Mouse (Mus musculus) lung, postnatal 10 days (tissue): Measurements from ENCODE around the gene Rhbdl3.
"Not testable (repeated sequence)": the region's sequence is repeated elsewhere in the genome, so short reads cannot be mapped to it uniquely, and the experiment has no call there.

Source experiments
- DNase-seq: peaks from one replicate; pipeline ENCODE4 v3.0.0; 2021

Gene Rhbdl3

DNA sequence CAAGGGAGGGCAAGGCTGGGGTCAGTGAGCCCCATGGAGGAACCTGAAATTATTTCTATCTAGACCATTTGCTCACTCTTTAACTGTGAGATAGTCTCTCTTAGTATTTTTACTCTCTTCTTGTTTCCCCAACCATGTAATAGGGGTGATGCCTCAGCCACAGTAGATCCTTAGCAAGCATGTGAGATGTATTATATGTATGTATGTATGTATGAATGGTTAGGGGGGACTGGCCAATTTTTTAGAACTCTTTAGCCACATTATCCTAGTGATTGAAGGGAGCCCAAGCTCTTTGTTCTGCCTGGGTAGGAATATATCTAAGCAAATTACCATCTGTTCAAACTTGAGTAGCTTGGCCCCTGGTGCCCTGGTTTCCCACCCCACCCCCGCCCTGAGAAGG lies 12.8 kb downstream of the Rhbdl3 start:
- no peak for DNase-seq

DNA sequence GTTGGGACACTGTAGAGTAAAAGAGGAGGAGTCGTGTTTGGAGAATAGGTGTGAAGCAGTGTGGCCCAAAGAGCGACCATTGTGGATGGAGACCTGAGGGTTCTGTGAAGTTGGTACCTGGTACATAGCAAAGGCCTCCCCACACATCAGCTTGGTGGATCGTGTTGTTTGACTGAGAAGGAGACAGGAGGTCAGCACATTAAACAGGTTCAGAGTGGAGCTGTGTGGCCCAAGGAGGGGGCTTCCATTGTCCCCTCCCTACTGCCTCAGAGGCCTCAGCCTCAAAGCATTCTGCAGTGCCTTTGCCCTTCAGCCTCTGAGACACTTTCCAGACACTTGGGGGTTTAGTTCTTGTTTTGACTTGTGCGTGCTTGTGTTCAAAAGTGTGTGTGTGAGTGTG lies 13.2 kb downstream of the Rhbdl3 start:
- no peak for DNase-seq

DNA sequence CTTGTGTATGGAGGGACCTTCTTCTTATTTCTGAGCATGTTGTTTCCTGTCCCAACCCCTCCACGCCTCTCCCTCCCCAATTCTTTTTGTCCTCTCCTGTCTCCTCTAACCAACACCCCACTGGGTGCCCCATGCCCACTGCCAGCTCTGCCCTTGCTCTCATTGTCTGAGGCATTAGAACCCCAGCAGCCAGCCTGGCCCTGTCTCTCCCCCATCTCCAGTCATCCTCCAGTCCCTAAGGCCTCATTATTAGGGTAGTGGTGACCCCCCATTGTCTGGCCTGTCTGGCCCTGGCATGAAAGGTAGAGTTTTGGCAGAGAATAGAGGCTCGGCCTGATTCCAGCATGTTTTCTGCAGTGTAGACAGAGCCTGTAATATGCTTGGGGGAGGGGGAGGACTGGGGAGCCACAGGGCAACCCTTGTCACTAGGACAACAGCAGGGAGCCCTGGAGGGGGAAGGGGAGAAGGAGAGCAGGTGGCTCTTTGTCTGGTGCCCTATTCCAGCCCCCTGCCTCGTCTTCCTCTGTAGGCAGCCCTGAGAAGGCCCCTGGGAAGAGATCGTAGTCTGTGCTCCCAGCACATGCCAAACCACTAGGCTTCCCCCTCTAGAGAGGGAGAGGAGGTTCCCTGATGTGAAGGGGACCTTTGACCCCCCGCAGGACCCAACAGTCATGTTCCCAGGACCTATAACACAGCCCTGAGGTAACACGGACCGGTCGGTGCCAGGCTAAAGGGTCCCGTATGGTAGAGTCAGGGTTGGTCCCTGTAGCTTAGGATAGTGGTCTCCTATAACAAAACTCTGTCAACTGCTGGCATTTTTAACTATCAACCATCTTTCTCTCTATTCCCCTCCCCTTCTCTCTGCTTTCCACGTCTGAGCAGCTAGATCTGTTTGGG lies 15.3 kb downstream of the Rhbdl3 start:
- no peak for DNase-seq

DNA sequence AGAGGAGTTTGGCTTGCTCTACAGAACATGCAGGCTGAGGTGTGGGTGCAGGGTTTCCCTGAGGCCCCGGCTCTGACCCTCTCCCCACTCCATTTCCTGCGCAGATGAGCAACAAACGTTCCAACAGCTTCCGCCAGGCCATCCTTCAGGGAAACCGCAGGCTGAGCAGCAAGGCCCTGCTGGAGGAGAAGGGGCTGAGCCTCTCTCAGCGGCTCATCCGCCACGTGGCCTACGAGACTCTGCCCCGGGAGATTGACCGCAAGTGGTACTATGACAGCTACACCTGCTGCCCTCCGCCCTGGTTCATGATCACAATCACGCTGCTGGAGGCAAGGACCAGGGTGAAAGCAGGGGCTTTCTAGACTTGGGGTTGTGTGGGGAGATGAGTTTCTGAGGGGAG lies 22.5 kb downstream of the Rhbdl3 start:
- no peak for DNase-seq

DNA sequence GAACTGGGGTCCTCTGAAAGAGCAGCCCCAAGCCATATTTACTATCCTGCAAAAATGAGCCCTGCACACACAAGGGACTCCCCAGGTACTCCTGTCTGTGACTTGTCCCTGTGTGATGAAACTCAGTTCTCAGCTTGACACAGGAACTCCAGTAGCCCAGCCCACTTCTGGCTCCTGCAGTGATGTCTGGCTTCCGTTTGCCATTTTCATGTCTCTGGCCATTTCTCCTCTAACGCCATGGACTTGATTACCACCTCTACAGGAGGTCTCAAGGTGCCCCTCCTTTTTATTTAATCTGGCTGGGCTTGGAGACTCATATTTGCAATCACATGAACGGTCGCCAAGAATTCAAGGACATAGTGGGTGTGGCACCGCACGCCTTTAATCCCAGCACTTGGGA lies 23.9 kb downstream of the Rhbdl3 start:
- DNase-seq: no peak

DNA sequence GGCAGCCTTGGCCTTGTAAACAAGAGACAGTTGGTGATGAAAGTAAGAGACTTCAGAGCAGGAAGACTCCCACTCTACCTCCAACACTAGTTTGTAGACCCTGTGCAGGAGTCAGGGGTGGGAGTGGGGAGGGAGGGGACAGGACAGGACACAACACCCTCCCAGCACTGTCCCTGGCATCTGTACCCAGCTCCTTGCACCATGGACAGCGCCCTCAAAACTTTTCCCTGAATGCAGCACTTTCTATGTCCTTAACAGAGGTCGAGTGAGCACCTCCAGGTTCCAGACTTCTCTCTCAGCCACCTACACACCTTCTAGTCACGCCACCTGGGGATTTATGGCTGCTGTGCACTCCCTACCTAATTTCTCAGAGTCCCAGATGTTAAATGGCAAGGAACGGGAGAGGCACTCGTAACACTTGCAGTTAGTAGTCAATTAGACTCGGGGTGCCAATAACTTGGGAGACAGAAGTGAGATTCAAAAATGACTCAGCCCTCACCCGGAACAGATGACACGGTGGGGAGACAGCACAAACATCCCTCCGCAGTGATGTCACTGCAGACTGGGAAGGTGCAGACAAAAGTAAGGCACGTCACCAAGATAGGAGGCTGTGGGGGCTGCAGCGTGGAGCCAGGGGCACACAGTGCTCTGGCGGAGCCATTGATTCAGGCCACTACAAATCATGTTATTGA lies 32.1 kb downstream of the Rhbdl3 start:
- no peak for DNase-seq

DNA sequence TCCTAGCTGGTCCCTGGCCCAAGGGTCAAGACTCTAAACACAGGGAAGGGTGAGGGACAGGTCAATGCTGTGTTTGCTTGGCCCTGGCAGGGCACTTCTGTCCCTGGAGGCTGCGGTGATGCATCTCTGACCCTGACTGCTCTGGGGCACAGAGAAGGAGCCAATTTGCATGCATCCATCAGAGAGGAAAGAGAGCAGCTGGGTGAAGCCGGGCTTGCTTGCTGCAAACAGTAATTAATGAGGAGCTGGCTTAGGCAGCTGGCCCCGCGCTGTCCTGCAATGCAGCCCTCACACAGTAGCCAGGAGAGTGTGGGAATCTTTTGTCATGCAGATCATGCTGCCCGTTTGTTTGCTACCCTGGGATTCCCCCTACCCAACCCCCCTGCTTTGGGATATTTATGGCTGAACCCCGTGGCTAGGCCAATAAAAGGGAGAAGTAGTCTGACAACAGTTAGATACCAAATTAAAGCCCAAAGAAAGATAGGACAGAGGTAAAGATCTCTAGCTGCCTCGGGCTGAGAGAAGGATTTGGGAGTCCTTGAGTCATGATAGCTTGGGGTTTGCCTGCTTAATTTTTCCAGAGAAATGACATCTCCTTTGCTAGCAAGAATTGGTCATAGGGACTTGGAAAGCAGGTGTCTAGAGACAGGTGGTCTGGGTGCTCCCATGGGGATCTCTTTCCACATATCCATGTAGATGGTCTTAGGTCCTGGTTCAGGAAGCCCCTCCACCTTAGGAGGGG lies 35.1 kb downstream of the Rhbdl3 start:
- DNase-seq: no peak

DNA sequence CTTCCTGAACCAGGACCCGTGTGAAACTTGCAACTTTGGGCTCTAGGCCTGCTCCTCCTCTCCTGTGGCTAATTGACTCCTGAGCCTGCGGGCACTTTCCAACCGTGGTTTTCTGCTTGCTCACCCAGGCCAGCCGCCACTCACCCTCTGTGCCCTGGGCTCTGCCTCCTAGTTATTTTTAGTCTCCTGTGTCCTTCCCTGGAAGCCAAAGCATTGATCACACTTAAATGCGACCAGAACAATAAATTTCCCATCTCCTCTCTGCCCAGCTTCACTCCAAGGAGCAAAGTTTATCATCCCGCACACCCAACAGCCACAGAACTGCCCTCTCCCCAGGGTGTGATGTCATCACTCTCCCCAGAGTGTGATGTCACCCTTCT lies 35.6 kb downstream of the Rhbdl3 start:
- no peak for DNase-seq

DNA sequence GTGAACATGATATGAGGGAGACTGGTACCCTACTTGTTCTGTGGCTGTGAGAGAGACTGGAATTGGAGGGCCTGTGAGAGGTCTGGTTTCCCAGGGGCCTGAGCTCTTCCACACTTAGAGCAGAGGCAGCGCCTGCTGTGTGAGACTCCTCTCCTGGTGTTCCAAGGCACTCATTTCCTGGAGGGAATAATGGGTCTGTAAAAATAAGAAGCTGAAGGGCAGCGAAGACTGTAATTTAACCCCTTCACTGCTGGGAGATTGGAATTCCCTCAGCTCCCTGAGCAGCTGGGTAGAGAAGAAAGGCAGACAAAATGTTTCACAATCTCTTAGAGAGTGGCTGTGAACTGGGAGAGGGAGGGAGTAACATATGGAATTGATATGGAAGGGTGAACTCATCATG lies 41.8 kb downstream of the Rhbdl3 start:
- no peak for DNase-seq

DNA sequence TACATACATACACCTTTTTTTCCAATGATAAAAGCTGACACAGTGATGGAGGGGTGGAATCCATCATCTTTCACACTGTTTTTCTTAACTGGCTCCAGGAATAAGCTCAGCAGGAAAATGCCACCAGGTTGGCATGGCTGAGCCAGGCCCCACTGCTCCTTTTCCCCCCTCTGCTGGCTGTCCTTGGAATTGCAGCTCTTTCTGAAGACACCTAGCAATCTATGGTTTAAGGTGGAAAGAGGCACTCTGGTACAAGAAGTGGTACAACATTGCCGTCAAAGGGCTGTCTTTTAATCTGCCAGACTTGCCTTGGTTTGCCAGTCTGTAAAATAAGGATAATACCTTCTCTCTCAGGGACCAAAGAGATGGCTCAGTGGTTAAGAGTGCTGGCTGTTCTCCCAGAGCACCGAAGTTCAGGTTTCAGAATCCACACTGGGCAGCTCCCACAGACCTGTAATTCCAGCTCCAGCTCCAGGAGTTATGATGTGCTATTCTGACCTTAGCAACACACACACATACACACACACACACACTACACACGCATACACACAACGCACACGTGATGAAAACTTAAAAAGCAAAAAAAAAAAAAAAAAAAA lies 51.2 kb downstream of the Rhbdl3 start:
- peak; percentile 86 for DNase-seq

DNA sequence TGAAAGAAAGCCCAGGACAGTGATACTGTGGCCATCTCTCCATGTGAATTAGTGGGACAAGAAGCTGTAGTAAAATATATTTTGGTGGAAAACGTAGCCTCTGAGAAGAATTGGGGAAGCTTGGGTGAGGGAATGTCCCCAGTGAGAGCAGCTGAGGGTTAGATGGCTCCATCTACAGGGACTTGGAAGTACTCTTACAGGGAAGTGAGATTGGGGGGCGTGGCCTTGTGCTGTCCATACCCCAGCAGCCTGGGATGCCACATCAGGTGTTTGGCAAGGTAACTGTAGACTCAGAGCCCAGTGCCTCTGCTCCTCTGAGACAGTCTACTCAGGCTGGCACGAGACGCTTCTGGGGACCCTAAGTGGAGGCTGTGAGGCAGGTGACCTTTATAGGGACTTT lies 54.1 kb downstream of the Rhbdl3 start:
- peak; percentile 17 for DNase-seq

DNA sequence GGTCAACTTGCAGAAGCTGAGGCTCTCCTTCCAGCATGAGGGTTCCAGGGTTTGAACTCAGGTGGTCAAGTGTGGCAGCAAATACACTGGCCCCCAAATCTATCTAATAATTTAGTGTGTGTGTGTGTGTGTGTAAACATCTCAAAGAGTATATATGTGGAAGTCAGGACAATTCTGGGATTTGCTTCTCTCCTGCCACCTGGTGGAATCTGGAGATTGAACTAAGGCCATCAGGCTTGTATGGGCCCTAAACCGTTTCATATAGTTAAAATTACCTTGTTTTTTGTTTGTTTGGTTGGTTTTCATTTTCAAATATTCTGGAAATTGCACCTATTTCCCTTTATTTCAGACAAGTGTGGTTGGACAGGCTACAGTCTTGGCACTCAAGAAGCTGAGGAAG lies 68.2 kb downstream of the Rhbdl3 start:
- DNase-seq: no peak

DNA sequence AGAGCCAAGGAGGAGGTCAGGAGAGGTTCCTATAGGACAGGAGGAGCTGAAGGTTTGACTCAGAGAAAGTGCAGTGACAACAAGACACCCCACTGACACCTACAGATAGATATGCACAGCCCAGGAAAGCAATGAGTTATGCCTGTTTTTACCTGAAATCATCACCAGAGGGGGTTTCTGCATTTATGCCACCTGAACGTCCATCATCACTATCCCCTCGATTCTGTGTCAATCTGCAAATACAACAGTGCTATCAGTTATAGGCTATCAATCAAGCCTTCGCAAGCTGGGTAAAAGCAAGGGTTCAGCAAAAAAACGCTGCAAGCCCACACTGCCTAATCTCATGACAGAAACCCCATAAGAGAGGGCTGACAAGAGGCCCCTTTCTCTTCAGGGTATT lies 75.9 kb downstream of the Rhbdl3 start:
- DNase-seq: no peak

DNA sequence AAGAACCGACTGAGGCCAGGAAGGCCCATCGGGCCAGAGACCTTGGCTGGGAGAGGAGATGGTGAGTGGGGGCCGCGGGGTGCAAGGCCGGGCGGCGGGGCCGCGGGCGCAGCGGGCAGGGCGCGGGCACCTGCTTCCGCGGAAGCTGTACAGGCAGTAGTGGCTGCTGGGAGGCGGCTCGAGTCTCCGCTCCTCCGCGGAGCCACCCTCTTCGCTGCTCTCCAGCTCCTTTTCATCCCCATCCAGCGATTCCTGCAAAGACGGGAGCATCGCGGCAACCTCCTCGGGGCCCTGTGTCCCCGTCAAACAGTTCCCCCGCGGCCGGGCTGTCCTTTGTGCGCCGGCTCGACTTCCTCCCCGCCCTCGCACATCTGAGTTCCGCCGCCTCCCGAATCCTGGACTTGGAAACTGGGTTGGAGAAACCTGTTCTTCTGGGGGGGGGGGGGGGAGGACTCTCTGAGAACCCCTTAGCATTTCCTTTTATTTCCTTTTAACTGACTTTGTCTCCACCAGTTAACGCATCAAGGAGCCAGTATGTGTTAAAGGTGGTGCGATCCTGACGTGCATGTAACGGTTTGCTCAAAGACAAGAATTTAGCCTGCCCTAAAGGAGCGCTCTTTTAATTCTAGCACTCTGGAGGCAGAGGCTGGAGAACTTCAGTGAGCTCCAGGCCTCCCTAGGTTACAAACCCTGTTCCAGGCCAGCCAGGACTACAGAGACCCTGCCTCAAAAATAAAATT lies 77.2 kb downstream of the Rhbdl3 start, which contains the start of gene 5730455P16Rik:
Gene 5730455P16Rik (minus strand): TSS at position 323 of the 740 bp plus-strand sequence.
- peak; percentile 91 for DNase-seq

DNA sequence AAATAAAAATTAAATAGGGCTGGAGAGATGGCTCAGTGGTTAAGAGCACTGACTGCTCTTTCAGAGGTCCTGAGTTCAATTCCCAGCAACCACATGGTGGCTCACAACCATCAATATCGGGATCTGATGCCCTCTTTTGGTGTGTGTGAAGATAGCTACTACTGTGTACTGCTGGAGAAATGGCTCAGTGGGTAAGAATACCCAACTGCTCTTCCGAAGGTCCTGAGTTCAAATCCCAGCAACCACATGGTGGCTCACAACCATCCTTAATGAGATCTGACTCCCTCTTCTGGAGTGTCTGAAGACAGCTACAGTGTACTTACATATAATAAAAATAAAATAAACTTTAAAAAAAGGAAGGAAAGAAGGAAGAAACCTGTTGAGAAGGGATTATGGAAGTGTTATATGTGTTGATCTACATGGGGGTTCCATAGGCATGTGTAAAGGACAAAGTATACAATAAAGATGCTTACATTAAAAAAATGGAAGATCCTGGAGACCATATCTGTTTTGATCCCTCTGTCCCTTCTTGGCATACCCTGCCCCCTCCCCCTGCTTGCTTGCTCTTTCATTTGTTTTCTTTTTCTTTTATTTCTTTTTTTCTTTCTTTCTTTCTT lies 77.8 kb downstream of the Rhbdl3 start:
- DNase-seq: not testable (repeated sequence)

DNA sequence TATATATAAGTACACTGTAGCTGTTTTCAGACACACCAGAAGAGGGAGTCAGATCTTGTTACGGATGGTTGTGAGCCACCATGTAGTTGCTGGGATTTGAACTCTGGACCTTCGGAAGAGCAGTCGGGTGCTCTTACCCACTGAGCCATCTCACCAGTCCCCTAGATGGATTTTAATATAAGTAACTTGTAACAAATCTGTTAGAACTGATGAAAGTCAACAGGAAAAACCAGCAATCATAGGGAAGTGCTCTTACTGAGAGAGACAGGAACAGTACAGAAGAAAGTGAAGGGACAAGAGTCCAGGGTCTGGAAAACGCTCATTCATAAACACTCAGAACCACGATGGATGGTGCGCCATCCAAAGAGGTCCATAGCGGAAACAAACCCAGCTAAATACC lies 78.5 kb downstream of the Rhbdl3 start:
- DNase-seq: not testable (repeated sequence)

DNA sequence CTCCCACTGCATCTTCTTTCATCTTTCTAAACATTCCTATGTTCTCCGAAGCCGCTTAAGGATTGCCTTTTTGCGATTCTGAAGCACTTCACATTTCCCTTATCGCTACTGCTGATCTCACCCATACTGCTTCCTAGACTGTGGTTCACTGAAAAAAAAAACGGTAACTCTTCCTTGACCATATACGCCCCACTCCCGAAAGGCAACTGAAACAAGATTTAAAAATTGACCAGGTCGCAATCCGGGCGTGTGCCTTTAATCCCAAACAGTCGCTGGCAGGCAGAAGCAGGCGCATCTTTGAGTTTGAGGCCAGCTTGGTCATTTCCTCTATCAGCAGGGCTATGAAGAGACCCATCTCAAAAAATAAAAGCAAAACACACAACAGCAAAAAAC lies 81.9 kb downstream of the Rhbdl3 start:
- DNase-seq: peak; percentile 33

DNA sequence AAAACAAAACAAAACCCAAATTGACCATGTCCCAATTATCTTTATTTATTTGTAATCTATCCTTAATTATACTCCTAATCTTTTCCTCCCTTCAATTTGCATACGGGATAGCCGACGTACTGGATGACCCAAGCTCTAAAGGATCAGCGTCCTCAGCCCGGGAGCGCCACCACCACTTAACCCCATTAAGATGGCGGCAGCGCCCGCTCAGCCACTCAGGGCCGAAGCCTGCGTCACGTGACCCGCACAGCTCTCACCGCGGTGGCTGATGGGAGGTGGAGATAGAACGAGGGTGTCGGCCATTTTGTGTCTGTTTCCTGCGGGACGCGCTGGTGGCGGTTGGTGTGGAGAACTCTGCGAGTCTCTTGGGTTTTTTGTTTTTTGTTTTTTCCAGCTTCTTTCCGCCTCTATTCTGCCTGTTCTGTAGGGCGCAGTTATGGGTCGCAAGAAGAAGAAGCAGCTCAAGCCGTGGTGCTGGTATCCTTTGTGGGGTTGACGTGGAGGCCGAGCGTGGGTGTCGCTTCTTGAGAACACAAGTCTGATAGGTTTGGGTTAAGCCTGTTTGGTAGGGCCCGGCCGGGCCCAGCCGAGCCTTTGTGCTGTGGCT lies 82.4 kb downstream of the Rhbdl3 start, which contains the start of gene Zfp207:
Gene Zfp207 (plus strand): TSS at position 261 of the 607 bp plus-strand sequence.
- DNase-seq: peak; percentile 99

DNA sequence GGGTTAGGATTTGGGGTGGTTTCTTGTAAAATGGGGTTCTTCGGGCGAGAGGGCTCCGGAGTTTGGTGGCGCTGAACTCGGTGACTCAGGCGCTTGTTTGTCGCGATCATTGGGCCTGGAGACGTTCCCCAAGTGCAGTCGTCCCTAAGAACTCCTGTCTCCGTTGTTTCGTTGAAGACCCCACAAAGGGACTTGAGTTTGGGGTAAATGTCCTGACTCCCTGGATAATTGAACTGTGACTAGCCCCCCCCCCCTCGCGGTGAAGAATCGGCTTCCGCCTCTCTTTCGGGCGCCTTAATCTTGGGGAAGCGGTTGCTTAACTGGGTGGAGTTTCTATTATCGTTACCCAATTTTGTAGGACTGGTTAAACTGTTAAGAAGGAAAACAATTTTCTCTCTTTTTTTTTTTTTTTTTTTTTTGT lies 82.9 kb downstream of the Rhbdl3 start:
- DNase-seq: peak; percentile 31

DNA sequence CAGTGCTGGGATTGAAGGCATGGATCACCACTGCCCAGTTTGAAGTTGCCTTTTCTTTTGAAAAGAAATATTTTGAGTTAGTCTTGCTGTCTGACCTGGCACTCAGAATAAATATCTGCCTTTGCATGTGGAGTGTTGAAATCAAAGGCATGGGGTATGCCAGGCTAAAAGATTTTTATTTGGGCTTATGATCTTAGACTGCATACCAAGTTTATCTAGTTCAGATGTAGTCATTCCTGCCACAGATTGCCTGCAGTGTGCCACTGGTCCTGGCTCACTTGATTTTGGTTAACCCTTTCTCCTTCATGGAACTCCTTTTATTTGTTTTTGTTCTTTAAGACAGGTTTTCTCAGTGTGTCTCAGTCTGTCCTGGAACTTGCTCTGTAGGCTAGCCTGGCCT lies 83.7 kb downstream of the Rhbdl3 start:
- DNase-seq: no peak

DNA sequence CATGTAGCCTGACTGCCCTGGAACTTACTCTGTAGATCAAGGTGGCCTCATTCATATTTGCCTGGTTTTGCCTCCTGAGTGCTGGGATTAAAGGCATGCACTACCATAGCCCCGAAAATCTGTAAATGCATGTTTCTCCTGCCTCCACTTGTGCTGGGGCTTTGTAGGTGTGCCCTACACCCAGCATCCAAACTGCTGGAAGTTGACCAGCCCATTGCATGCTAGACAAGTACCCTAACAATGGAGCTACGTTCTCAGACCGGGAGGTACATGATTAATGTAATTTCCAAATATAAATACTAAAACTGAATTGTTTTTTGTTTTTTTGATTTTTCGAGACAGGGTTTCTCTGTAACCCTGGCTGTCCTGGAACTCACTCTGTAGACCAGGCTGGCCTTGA lies 84.3 kb downstream of the Rhbdl3 start:
- no peak for DNase-seq
